Mouse (Mus musculus) neural tube, embryonic 14.5 days (tissue): ENCODE data around the gene Spred1. TPM values are rescaled to one million over a fixed set of nuclear protein-coding genes. Genes with fewer than 3 reads are reported as not detected.
A peak's percentile ranks its signal among the peaks of the same experiment; 100 is the strongest.

Experiments
- ATAC-seq: fragments of 200-750 bp; cut with Nextera tagmentation; 2 replicates; pipeline ENCODE4 v1.8.0; 2017; ENCODE audit warnings: low read depth, mild to moderate bottlenecking, moderate TSS enrichment, moderate library complexity
- H3K27ac ChIP-seq: fragments of 300-500 bp; sonication (generic); 2 replicates; pipeline ENCODE4 v1.5.1; 2014; ENCODE audit warnings: low read depth, mild to moderate bottlenecking, control low read depth, low read length, moderate library complexity, mixed read lengths
- H3K27me3 ChIP-seq: fragments of 300-500 bp; sonication (generic); 2 replicates; pipeline ENCODE4 v1.6.1; 2014; ENCODE audit warnings: low read length; ENCODE audit not compliant: control insufficient read depth, insufficient read depth
- H3K36me3 ChIP-seq: fragments of 300-500 bp; sonication (generic); 2 replicates; pipeline ENCODE4 v1.6.1; 2014; ENCODE audit warnings: low read length, mixed read lengths; ENCODE audit not compliant: control insufficient read depth, insufficient read depth
- H3K4me1 ChIP-seq: fragments of 300-500 bp; sonication (generic); 2 replicates; pipeline ENCODE4 v1.6.1; 2014; ENCODE audit warnings: low read length; ENCODE audit not compliant: control insufficient read depth, insufficient read depth
- H3K4me2 ChIP-seq: fragments of 300-500 bp; sonication (generic); 2 replicates; pipeline ENCODE4 v1.6.1; 2014; ENCODE audit warnings: mild to moderate bottlenecking, low read depth, low read length, control low read depth
- H3K4me3 ChIP-seq: fragments of 300-500 bp; sonication (generic); 2 replicates; pipeline ENCODE4 v1.5.1; 2014; ENCODE audit warnings: low read depth, low read length, control low read depth, mixed read lengths
- H3K9ac ChIP-seq: fragments of 300-500 bp; sonication (generic); replicated peaks from 2 replicates; pipeline ENCODE4 v1.6.1; 2014; ENCODE audit warnings: low read depth, mild to moderate bottlenecking, control low read depth, low read length, mixed read lengths
- H3K9me3 ChIP-seq: fragments of 300-500 bp; sonication (generic); 2 replicates; pipeline ENCODE4 v1.6.1; 2016; ENCODE audit warnings: low read length; ENCODE audit not compliant: control insufficient read depth
- whole genome bisulfite sequencing: fragments of 180-500 bp; shearing (Covaris S2); extraction: QIAGEN DNeasy Blood & Tissue Kit; methylation state at CpG from one replicate; pipeline ENCODE4 v1.1.7; 2014; 5-methylcytosine and 5-hydroxymethylcytosine counted together
- polyA plus RNA-seq: library from polyadenylated mRNA; unstranded; fragments of >200 nt; fragmentation: Nextera tagmentation; extraction: Ambion mirVana; gene quantifications from 2 replicates; pipeline ENCODE4 v1.2.1, GENCODE M21; 2014

Spred1 gene
- polyA plus RNA-seq, 1 experiment from 2014 or later, result 16.0 TPM

DNA sequence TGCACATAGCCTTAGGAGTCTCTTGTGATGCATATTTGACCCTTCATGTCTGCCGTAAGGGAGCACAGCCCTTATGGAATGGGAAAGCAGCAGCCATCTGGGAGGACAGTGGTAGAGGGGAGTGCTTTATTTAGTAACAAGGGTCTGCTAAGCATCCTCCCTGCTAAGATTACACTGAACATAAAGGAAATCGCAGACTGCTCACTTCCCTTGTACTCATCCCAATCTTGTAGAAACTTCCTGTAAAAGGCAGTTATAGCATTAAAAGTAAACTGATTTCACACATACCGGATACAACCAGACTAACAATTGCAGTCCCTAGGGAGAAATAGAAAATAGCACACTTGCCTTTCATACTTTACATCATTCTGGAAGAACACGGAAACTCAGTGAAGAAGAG, 7.4 kb upstream of the Spred1 start:
- no peak overlapping the region for H3K27ac ChIP-seq
- ATAC-seq, result no peak
- 44% methylated on average over 4 of the region's 4 CpGs for WGBS

DNA sequence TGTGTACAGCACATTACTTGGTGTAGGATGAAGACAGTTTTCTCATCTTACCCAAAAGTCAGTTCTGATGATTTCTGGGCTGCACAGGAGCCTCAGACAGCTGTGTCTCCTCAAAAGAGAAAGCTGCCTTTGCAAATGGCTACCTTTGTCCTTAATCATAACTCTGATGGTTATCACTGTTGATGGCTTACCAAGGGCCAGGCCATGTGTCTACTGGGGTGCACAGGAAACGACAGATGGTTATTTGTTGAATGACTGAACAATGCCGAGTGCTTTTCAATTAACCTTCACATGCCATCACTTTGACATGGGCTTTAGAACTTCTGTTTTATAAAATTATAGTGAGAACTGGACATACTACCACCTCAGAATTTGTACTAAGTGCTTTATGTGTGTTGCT, 2.7 kb upstream of the Spred1 start:
- H3K4me3 ChIP-seq, result no peak overlapping the region
- no peak overlapping the region for H3K27ac ChIP-seq
- no peaks in the 10 kb centered on the region for H3K27me3 ChIP-seq
- no peak overlapping the region for H3K4me2 ChIP-seq
- peaks cover 6% of the 10 kb centered on the region for H3K4me1 ChIP-seq
- ATAC-seq, result no peak
- 59% methylated on average over 2 of the region's 2 CpGs for WGBS
- H3K9me3 ChIP-seq, result no peaks in the 10 kb centered on the region
- no peaks in the 10 kb centered on the region for H3K36me3 ChIP-seq
- H3K9ac ChIP-seq, result no peak overlapping the region

More for the DNA sequence above, 7.4 kb upstream of the Spred1 start:
- Histone ChIP-seq H3K4me3 (no peak overlapping the region), H3K4me2 (no peak overlapping the region), H3K27me3 (no peaks in the 10 kb centered on the region), H3K4me1 (no peaks in the 10 kb centered on the region), H3K9me3 (no peaks in the 10 kb centered on the region), H3K9ac (no peak overlapping the region), H3K36me3 (no peaks in the 10 kb centered on the region)

DNA sequence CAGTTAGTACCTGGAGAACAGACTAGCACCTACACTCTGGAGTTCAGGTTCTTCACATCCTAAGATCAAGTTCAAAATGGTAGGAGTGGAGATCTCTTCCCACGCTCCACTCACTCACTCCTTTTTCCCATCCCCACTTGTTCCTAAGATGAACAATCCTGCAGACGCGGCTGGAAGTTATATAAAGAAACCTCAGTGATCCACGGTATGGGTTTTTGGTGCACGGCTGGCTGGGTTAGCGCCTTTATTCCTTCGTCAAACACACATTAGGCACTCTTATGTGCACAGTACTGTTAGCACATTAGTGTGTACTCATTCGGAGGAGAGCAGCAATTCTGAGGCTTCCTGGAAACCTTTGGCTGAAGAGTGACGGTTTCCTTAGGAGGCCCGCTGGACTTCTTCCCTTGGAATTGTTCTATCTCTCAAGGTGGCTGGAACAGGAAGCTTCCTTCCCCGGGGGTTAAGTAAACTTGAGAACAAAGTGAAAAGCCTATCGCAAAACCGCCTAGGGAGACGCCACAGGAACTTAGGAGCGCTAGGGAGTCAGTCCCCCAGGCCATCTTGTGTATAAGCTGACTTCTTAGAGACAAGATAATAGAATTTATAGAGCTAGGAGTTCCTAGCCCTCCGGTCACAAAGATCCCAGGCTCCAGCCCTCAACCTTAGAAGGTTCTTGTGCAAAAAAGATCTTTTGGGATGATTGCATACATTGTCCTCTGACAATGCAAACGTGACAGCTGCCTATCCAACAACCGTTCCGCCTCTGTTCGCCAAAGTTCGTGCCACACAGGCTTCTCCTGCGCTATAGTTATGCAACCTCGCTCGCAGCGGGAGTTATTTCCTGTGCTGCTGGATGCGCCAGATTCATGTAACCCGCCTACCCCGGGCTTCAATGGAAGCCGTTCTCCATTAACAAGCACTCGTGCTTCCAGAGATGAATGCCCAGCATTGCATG, 1.6 kb upstream of the Spred1 start:
- Histone ChIP-seq H3K9ac (peak overlapping the region; percentile 98), H3K4me2 (peak overlapping the region; percentile 66), H3K4me3 (peak overlapping the region; percentile 90), H3K36me3 (no peaks in the 10 kb centered on the region), H3K4me1 (peaks cover 9% of the 10 kb centered on the region), H3K9me3 (no peaks in the 10 kb centered on the region), H3K27me3 (no peaks in the 10 kb centered on the region), H3K27ac (peak overlapping the region; percentile 99)
- WGBS, result 3% methylated on average over 30 of the region's 30 CpGs
- ATAC-seq, result peak; percentile 39

DNA sequence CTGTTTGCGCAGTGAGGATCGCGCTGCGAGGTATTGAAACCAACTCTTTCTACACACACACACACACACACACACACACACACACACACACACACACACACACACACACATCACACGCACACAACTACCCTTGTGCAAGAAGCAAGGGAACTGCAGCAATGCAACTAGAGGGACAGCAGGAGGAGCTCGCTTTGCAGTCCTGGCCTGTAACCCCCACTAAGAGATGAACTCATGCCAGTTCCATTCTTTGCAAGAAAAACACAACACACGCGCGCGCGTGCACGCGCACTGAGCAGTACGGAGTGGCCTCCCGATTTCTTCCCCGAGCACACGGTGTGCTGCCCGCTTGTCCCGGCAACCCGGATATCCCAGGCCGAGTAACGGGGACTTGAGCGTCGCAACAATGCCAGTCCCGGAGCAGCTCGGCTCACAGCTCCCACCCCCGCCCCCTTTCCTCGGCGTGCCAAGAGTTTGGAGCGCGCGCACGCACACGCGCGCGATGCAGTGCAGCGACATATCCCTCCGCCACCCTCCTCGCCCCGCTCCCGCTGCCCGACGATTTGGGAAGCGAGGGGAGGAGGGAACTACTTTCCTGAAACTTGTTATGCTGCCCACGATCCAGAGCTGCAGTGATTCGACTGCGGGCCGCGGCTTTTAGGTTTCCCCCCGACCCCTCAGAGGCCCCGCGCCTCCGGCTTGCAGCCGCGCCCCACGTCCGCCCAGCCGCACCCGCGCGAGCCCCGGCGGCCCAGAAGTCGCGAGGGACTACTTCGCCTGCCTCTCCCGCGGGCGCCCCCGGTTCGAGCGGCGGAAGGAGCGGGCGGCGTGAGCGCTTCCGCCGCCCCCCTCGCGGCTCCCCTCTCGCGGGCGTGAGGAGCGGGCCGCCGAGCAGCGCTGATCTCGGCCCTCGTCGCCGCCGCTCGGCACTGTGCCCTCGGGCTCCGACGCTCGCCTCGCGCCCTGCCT, 645 bp upstream of the Spred1 start:
- Histone ChIP-seq H3K4me3 (peak overlapping the region; percentile 90), H3K4me1 (peaks cover 12% of the 10 kb centered on the region), H3K9me3 (no peaks in the 10 kb centered on the region), H3K27me3 (no peaks in the 10 kb centered on the region), H3K27ac (peak overlapping the region; percentile 99), H3K4me2 (peak overlapping the region; percentile 66), H3K9ac (peak overlapping the region; percentile 98), H3K36me3 (no peaks in the 10 kb centered on the region)
- ATAC-seq, result peak; percentile 82
- under 1% methylated on average over 81 of the region's 101 CpGs for WGBS

DNA sequence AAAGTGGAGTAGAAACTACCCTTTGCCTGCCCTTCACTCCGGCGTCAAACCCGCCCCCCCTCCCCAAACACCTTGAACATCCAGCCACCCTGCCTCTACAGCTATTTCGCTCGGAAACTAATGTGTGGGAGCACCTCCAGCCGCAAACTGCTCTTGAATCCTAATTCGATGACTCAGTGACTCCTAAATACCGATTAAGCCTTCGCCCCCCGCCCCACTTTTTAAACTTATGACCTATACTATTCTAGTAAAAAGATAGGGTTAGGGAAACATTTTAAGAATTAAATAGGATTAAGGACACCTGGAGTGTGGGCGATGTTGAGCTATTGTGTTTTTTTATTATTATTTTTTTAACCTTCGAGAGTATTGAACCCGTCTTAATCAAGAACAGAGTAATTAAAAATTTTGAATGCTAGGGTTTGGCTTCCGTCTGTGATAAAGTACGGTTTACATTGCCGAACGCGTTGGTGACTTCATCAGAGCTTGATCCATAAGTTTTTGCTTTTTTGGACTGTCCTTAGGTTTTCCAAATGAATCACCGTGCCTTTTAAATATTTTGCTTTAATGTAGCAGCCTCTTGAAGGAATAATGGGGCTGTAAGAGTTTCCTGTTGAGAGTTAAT, 921 bp downstream of the Spred1 start:
- Histone ChIP-seq H3K36me3 (no peaks in the 10 kb centered on the region), H3K4me2 (peak overlapping the region; percentile 66), H3K9me3 (no peaks in the 10 kb centered on the region), H3K4me3 (peak overlapping the region; percentile 90), H3K27ac (peak overlapping the region; percentile 99), H3K9ac (peak overlapping the region; percentile 98), H3K27me3 (no peaks in the 10 kb centered on the region), H3K4me1 (peaks cover 12% of the 10 kb centered on the region)
- no peak for ATAC-seq
- WGBS, result 1% methylated on average over 19 of the region's 19 CpGs

DNA sequence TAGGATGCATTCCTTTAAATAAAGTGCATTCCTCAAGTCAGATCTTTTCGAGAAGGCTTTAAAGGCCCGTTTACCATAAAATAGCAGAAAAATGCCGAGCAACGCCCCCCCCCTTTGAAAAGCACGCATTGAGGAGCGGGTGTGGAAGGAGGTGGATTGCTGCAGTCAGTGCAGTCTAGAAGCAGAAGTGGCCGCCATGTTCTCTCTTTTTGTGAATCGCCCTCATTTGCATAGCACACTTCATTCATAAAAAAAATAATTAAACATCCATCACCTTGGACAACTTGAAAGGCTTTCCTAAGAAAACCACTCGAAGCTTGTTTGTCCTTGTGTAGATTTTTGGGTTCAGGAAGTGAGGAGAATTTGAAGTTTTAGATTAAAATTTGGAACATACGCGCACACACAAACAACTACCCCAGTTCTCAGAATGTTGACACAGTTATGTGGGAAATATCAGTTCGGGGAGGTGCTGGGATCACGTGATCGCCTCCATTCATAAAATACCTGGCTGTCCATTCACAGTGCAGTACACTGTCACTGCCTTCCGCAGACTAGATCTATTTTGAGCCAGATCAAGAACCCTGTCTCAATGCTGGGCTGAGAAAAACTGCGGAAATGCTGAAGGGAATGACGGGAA, 1.6 kb downstream of the Spred1 start:
- Histone ChIP-seq H3K4me2 (peak overlapping the region; percentile 66), H3K27ac (peak overlapping the region; percentile 18; the same call in 1 of the 2 replicates)
- 6% methylated on average over 17 of the region's 17 CpGs for WGBS

DNA sequence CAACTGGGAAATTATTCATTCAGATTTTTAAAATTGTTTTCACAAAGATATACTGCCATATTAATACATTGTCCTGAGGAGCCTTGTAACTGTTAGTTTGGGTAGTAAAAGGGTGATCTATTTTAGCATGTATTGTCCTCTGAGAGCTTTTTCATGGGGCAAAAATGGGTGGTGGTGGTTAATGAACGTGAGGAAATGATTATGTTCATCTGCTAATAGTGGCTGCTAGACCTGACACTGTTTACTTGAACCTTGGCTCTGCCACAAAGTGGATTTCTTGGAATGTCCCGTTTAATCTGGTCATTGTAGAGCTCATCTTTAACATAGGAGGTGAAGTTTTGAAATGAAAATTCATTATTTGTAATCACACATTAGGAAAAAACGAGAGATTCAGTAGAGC, 2.5 kb downstream of the Spred1 start:
- ATAC-seq, result no peak
- 40% methylated on average over 3 of the region's 3 CpGs for WGBS
- Histone ChIP-seq H3K9ac (no peak overlapping the region), H3K4me1 (peaks cover 12% of the 10 kb centered on the region), H3K27me3 (no peaks in the 10 kb centered on the region), H3K4me2 (peak overlapping the region; percentile 66), H3K36me3 (no peaks in the 10 kb centered on the region), H3K27ac (no peak overlapping the region), H3K9me3 (no peaks in the 10 kb centered on the region), H3K4me3 (peak overlapping the region; percentile 90)

More for the DNA sequence above, 1.6 kb downstream of the Spred1 start:
- Histone ChIP-seq H3K27me3 (no peaks in the 10 kb centered on the region), H3K9me3 (no peaks in the 10 kb centered on the region), H3K36me3 (no peaks in the 10 kb centered on the region), H3K4me3 (peak overlapping the region; percentile 90), H3K9ac (peak overlapping the region; percentile 98), H3K4me1 (peaks cover 12% of the 10 kb centered on the region)
- ATAC-seq, result peak; percentile 47

DNA sequence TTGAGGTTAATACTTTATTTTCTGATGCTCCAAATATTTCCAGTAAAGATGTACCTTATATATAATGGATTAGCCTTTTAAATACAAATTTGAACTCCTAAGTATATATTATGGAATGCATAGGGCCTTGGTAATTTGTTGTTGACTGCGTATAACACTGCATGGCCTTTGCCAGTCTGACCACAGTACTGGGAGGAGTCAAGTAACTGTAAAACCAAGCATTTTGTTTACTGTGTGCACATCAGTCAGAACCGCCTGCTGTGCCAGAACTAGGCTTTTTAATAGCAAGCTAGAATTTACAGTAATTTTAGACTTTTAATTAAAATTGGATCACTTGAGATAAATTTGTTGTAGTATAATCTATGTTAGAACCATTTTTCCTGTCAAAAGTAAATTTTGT, 3.7 kb downstream of the Spred1 start:
- H3K36me3 ChIP-seq, result no peaks in the 10 kb centered on the region
- H3K4me3 ChIP-seq, result no peak overlapping the region
- H3K4me2 ChIP-seq, result no peak overlapping the region
- no peaks in the 10 kb centered on the region for H3K9me3 ChIP-seq
- H3K9ac ChIP-seq, result no peak overlapping the region
- ATAC-seq, result no peak
- no peak overlapping the region for H3K27ac ChIP-seq
- WGBS, result 67% methylated on average over 2 of the region's 2 CpGs
- peaks cover 6% of the 10 kb centered on the region; the same call in 1 of the 2 replicates for H3K4me1 ChIP-seq
- no peaks in the 10 kb centered on the region for H3K27me3 ChIP-seq
